Mouse (Mus musculus): ENCODE measurements around the gene M1ap. TPM values are rescaled to one million over a fixed set of nuclear protein-coding genes. Genes with fewer than 3 reads are reported as not detected.

Gene M1ap
- polyA plus RNA-seq, 1 experiment = 2.4 TPM

- Histone ChIP-seq H3ac (ENCODE audit: control insufficient read depth, insufficient read length, low read depth) (no peak overlapping the region), H3K27me3 (ENCODE audit: control insufficient read depth, insufficient read depth, insufficient read length) (no peaks in the 10 kb centered on the region), H3K4me3 (ENCODE audit: insufficient read depth, poor library complexity, severe bottlenecking) (no peak overlapping the region), H3K79me3 (ENCODE audit: low read depth) (no peaks in the 10 kb centered on the region), H3K36me3 (ENCODE audit: control insufficient read depth, insufficient read depth) (no peaks in the 10 kb centered on the region), H3K79me2 (ENCODE audit: control insufficient read depth, insufficient read depth) (no peaks in the 10 kb centered on the region)
- no peak for TF ChIP-seq FOSL1 (IDR thresholded peaks at IDR 0.05; ENCODE audit: insufficient read depth, low read length, poor library complexity, severe bottlenecking)
- TF ChIP-seq CEBPB (IDR thresholded peaks at IDR 0.05; ENCODE audit: low read depth) = no peak
- no peak for TF ChIP-seq MAX (IDR thresholded peaks at IDR 0.05)
- no peak for TF ChIP-seq MYOD1 (IDR thresholded peaks at IDR 0.05; ENCODE audit: control insufficient read depth, insufficient read length, low read depth)
- no peak for TF ChIP-seq USF1 (IDR thresholded peaks at IDR 0.05; ENCODE audit: low read depth)
- no peak for TF ChIP-seq CTCF (IDR thresholded peaks at IDR 0.05; ENCODE audit: control insufficient read depth, insufficient read depth, insufficient read length)
- TF ChIP-seq MYOG (IDR thresholded peaks at IDR 0.05; ENCODE audit: control insufficient read depth, extremely low read depth, insufficient read length) = no peak
These were observed 22.8 kb downstream of the M1ap start for GRCm38 (mm10) chr6:82969249-82970084.

- Histone ChIP-seq H3K79me3 (ENCODE audit: low read depth) (no peaks in the 10 kb centered on the region), H3ac (ENCODE audit: control insufficient read depth, insufficient read length, low read depth) (no peak overlapping the region), H3K79me2 (ENCODE audit: control insufficient read depth, insufficient read depth) (no peaks in the 10 kb centered on the region), H3K4me3 (ENCODE audit: insufficient read depth, poor library complexity, severe bottlenecking) (no peak overlapping the region), H3K27me3 (ENCODE audit: control insufficient read depth, insufficient read depth, insufficient read length) (no peaks in the 10 kb centered on the region), H3K36me3 (ENCODE audit: control insufficient read depth, insufficient read depth) (no peaks in the 10 kb centered on the region)
- no peak for TF ChIP-seq MYOG (IDR thresholded peaks at IDR 0.05; ENCODE audit: control insufficient read depth, extremely low read depth, insufficient read length)
- TF ChIP-seq CEBPB (IDR thresholded peaks at IDR 0.05; ENCODE audit: low read depth) = no peak
- TF ChIP-seq CTCF (IDR thresholded peaks at IDR 0.05; ENCODE audit: control insufficient read depth, insufficient read depth, insufficient read length) = peak; percentile 55
- TF ChIP-seq USF1 (IDR thresholded peaks at IDR 0.05; ENCODE audit: low read depth) = no peak
- no peak for TF ChIP-seq MYOD1 (IDR thresholded peaks at IDR 0.05; ENCODE audit: control insufficient read depth, insufficient read length, low read depth)
- TF ChIP-seq MAX (IDR thresholded peaks at IDR 0.05) = peak; percentile 29
- no peak for TF ChIP-seq FOSL1 (IDR thresholded peaks at IDR 0.05; ENCODE audit: insufficient read depth, low read length, poor library complexity, severe bottlenecking)
These were observed 24.3 kb downstream of the M1ap start for GRCm38 (mm10) chr6:82971031-82971430.

GRCm38 (mm10) chr6:82987411-82987971, 40.8 kb downstream of the M1ap start:
- Histone ChIP-seq H3K4me3 (ENCODE audit: insufficient read depth, poor library complexity, severe bottlenecking) (no peak overlapping the region), H3ac (ENCODE audit: control insufficient read depth, insufficient read length, low read depth) (no peak overlapping the region), H3K79me3 (ENCODE audit: low read depth) (no peaks in the 10 kb centered on the region), H3K27me3 (ENCODE audit: control insufficient read depth, insufficient read depth, insufficient read length) (peaks cover 9% of the 10 kb centered on the region), H3K36me3 (ENCODE audit: control insufficient read depth, insufficient read depth) (no peaks in the 10 kb centered on the region), H3K79me2 (ENCODE audit: control insufficient read depth, insufficient read depth) (no peaks in the 10 kb centered on the region)
- no peak for TF ChIP-seq USF1 (IDR thresholded peaks at IDR 0.05; ENCODE audit: low read depth)
- no peak for TF ChIP-seq MYOG (IDR thresholded peaks at IDR 0.05; ENCODE audit: control insufficient read depth, extremely low read depth, insufficient read length)
- TF ChIP-seq CTCF (IDR thresholded peaks at IDR 0.05; ENCODE audit: control insufficient read depth, insufficient read depth, insufficient read length) = no peak
- TF ChIP-seq FOSL1 (IDR thresholded peaks at IDR 0.05; ENCODE audit: insufficient read depth, low read length, poor library complexity, severe bottlenecking) = no peak
- TF ChIP-seq CEBPB (IDR thresholded peaks at IDR 0.05; ENCODE audit: low read depth) = no peak
- no peak for TF ChIP-seq MAX (IDR thresholded peaks at IDR 0.05)
- TF ChIP-seq MYOD1 (IDR thresholded peaks at IDR 0.05; ENCODE audit: control insufficient read depth, insufficient read length, low read depth) = no peak

- Histone ChIP-seq H3K79me2 (ENCODE audit: control insufficient read depth, insufficient read depth) (no peaks in the 10 kb centered on the region), H3K36me3 (ENCODE audit: control insufficient read depth, insufficient read depth) (no peaks in the 10 kb centered on the region), H3K27me3 (ENCODE audit: control insufficient read depth, insufficient read depth, insufficient read length) (no peaks in the 10 kb centered on the region), H3K79me3 (ENCODE audit: low read depth) (no peaks in the 10 kb centered on the region), H3K4me3 (ENCODE audit: insufficient read depth, poor library complexity, severe bottlenecking) (no peak overlapping the region), H3ac (ENCODE audit: control insufficient read depth, insufficient read length, low read depth) (no peak overlapping the region)
- TF ChIP-seq MAX (IDR thresholded peaks at IDR 0.05) (no peak), MYOG (IDR thresholded peaks at IDR 0.05; ENCODE audit: control insufficient read depth, extremely low read depth, insufficient read length) (no peak), FOSL1 (IDR thresholded peaks at IDR 0.05; ENCODE audit: insufficient read depth, low read length, poor library complexity, severe bottlenecking) (no peak), CTCF (IDR thresholded peaks at IDR 0.05; ENCODE audit: control insufficient read depth, insufficient read depth, insufficient read length) (no peak), CEBPB (IDR thresholded peaks at IDR 0.05; ENCODE audit: low read depth) (no peak), MYOD1 (IDR thresholded peaks at IDR 0.05; ENCODE audit: control insufficient read depth, insufficient read length, low read depth) (no peak), USF1 (IDR thresholded peaks at IDR 0.05; ENCODE audit: low read depth) (no peak)
These were observed 47.0 kb downstream of the M1ap start for GRCm38 (mm10) chr6:82993696-82994095.

- no peaks in the 10 kb centered on the region for H3K27me3 ChIP-seq (ENCODE audit: control insufficient read depth, insufficient read depth, insufficient read length)
- no peaks in the 10 kb centered on the region for H3K79me2 ChIP-seq (ENCODE audit: control insufficient read depth, insufficient read depth)
- no peak for TF ChIP-seq CEBPB (IDR thresholded peaks at IDR 0.05; ENCODE audit: low read depth)
- TF ChIP-seq MYOG (IDR thresholded peaks at IDR 0.05; ENCODE audit: control insufficient read depth, extremely low read depth, insufficient read length) = no peak
- TF ChIP-seq FOSL1 (IDR thresholded peaks at IDR 0.05; ENCODE audit: insufficient read depth, low read length, poor library complexity, severe bottlenecking) = no peak
- no peak for TF ChIP-seq CTCF (IDR thresholded peaks at IDR 0.05; ENCODE audit: control insufficient read depth, insufficient read depth, insufficient read length)
- TF ChIP-seq MAX (IDR thresholded peaks at IDR 0.05) = no peak
- TF ChIP-seq MYOD1 (IDR thresholded peaks at IDR 0.05; ENCODE audit: control insufficient read depth, insufficient read length, low read depth) = no peak
- no peak for TF ChIP-seq USF1 (IDR thresholded peaks at IDR 0.05; ENCODE audit: low read depth)
- no peak overlapping the region for H3K4me3 ChIP-seq (ENCODE audit: insufficient read depth, poor library complexity, severe bottlenecking)
- no peaks in the 10 kb centered on the region for H3K36me3 ChIP-seq (ENCODE audit: control insufficient read depth, insufficient read depth)
- H3K79me3 ChIP-seq (ENCODE audit: low read depth) = no peaks in the 10 kb centered on the region
- H3ac ChIP-seq (ENCODE audit: control insufficient read depth, insufficient read length, low read depth) = no peak overlapping the region
These were observed 47.7 kb downstream of the M1ap start for GRCm38 (mm10) chr6:82994372-82994771.

All from C2C12 (cell line).